Mouse (Mus musculus): ENCODE measurements at regions not wholly inside any gene's neighbourhood (a gene's known extent, or its start where the extent isn't known, plus 50 kb on each side); places are given as distances from the start of the nearest gene placed in this dataset.

DNA sequence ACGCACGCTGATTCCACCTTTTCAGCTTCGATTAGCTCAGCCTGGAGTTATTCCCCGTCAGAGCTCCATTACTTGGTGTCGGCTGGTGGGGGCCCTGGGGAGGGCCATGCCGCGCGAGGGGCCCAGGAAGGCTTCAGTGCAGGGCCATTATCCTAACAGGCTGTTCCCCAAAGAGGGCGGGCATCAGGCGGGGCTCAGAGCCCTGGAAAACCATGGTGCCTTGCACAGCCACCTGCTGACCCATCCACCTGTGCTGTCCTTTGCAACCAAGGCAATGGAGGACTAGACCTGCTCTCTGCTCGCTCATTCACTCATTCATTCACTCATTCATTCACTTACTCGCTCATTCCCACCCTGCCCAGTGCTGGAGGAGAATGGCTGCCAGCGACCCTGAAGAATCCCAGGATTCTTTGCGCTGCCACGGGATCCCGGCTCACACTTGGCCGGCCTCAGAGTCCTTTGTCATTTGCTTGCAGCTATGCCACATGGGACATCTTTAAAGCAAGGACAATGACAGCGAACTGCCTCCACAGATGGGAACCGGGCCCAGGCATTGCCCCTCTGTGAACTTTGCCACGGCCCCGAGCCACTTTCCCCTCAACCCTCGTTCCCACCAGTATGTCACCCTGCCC, 78.6 kb upstream of the Nkx1-1 start:
- DNase-seq: no peak

DNA sequence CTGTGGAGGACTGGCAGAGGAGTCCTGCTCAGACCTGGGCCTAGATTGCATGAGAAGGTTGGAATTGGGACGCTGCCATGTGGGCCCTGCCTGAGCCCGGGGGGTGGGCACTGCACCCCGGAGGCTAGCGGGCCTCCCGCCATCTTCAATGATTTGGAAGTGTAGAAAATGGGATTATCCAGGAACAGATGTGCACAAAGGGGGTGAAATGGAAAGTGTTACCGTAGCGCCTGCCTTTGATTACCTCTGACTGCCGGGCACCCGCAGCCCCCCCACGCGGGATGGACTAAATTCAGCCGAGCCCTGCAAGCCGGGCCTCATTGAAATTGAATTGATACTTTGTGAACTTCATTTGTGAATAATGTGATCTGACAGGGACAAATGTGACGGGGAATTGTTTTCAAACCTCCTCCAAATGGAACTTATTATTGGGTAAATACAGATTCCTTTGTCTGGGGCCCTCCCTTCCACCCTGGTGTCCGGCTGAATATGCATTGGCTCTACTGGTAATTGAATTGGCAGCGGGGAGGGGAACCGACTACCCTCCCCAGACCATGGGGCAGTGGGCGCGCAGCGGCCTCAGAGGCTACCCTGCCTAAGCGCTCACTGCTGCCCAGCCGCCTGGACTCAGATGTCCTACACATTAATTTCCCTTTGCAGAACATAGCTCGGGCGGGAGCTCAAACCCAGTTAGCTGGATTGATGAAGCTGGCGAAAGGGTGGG, 77.9 kb upstream of the Nkx1-1 start:
- DNase-seq: no peak

- DNase-seq: no peak
These were observed 72.0 kb upstream of the Nkx1-1 start for GRCm38 (mm10) chr5:33505786-33506185.

GRCm38 (mm10) chr5:33501735-33502495, 68.1 kb upstream of the Nkx1-1 start:
- no peak for DNase-seq

GRCm38 (mm10) chr5:33501211-33501610, 67.4 kb upstream of the Nkx1-1 start:
- no peak for DNase-seq

DNA sequence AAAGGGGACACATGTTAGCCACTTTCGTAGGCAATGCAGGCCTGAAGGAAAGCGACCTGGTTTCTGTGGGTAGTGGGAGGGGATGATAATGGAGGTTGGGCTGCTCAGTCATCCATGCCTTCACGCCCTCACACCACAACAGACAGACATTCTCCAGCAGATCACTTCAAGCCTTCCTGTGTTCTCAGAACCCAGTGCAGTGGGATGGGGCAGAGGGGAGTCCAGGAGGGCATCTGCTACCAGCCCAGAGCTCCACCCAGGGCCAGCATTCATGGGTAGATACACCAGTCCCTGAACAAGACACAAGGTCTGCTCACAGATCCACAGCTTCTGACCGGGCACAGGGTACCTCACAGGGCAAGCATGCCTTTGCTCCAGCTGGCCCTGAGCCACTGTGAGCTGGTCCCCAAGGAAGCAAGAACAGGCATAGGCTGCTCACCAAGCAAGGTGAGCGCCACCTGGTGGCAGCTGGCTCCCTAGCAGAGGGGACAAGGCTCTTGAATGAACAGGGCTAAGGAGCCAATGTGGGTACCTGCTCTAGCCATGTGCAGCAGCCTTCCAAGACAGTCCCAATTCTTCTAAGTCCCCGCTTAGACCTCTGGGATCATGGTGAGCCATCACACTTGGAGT, 62.2 kb upstream of the Nkx1-1 start:
- peak; percentile 85 to 92 for DNase-seq

DNA sequence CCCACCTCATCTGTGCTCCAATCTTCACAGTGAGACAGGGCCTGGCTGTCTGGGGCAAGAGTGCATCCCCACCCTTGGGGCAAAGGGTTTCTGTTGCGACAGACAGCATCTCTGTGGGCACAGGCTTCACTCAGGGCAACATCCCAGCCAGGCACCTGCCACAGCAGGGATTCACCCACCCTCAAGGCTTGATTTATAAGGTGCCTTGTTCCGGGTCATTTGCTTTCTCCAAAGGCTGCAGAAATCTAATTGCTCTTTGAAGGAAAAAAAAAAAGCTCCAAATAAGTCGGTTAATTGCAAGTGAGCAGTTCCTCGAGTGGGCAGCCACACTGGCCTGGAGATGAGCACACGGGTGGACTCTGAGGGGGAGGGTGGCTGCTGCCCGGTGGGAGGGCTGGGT, 61.5 kb upstream of the Nkx1-1 start:
- DNase-seq: no peak

DNA sequence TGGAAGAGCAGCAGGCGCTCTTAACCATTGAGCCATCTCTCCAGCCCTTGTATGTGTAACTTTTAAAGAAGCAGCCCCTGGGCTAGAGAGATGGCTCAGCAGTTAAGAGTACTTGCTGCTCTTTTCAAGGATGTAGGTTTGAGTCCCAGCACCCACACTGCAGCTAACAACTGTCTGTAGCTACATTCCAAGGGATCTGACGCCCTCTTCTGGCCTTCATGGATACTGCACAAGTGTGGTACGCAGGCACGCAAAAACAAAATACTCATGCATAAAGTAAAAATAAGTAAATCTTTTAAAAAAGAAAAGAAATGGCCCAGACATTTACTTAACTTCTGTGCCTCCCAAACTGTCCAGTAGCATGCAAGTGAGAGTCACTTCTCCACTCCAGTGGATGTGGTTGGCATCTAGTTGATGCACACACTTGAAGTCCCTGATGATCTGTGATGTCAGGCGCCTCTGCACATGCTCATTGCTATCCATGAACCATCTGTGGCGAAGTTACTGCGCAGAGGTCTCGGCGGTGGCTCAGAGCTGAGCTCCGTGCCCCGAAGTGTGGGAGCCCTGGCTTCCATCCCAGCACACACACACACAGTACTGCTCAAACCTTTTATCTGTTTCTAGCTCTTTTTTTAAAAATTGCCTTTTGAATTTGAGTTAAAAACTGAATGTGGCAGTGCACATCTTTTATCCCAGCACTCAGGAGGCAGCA, 59.0 kb upstream of the Nkx1-1 start:
- DNase-seq: no peak

GRCm38 (mm10) chr5:33489286-33489685, 55.5 kb upstream of the Nkx1-1 start:
- DNase-seq: no peak

DNA sequence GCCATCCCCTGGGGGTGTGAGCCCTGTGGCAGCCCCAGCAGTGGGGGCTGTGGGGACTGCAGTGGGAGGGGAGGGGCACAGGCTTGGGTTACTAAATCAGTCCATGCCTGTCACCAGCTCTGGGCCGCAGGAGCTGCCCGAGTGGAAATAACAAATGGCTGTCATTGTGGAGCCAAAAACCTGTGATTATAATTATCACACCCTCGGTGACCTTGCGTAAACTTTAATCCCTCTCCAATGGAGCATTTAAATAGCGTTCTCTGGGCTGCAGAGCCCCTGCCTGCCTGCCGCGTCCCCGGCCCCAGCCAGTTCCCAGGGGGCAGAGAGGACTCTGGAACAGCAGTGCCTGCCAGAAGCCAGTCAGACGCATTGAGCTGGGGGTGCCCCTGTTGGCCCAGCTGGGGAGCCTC, 54.4 kb upstream of the Nkx1-1 start:
- DNase-seq: no peak

GRCm38 (mm10) chr5:33485765-33486164, 52.0 kb upstream of the Nkx1-1 start:
- DNase-seq: no peak

Data from kidney, postnatal 36 days (tissue).